Mouse (Mus musculus) myocyte (in vitro differentiated cells): Measurements from ENCODE around the gene Slc13a2. TPM values are rescaled to one million over a fixed set of nuclear protein-coding genes. Genes with fewer than 3 reads are reported as not detected.

Source experiments
- H3K27me3 ChIP-seq: one replicate; pipeline ENCODE4 v1.6.1; 2011; ENCODE audit not compliant: control insufficient read depth, insufficient read depth, insufficient read length
- H3K36me3 ChIP-seq: one replicate; pipeline ENCODE4 v1.6.1; 2011; ENCODE audit not compliant: control insufficient read depth, insufficient read depth
- H3K4me2 ChIP-seq: one replicate; pipeline ENCODE4 v1.6.1; 2011; ENCODE audit warnings: low read depth, control low read depth
- H3K4me3 ChIP-seq: one replicate; pipeline ENCODE4 v1.5.1; 2011; ENCODE audit warnings: mild to moderate bottlenecking, control low read depth, moderate library complexity
- H3K79me2 ChIP-seq: one replicate; pipeline ENCODE4 v1.6.1; 2011; ENCODE audit not compliant: control insufficient read depth, insufficient read depth
- H3ac ChIP-seq: one replicate; pipeline ENCODE4 v1.6.1; 2011; ENCODE audit not compliant: control insufficient read depth, insufficient read length
- CEBPB ChIP-seq: IDR thresholded peaks from 2 replicates; pipeline ENCODE4 v1.6.1; 2011; ENCODE audit warnings: mild to moderate bottlenecking, moderate library complexity; ENCODE audit not compliant: poor library complexity, insufficient read depth, severe bottlenecking
- E2F4 ChIP-seq: IDR thresholded peaks from one replicate; pipeline ENCODE4 v1.6.1; 2011; ENCODE audit warnings: mild to moderate bottlenecking, control low read depth, moderate library complexity; ENCODE audit not compliant: insufficient read depth
- MAX ChIP-seq: IDR thresholded peaks from one replicate; pipeline ENCODE4 v1.6.1; 2011; ENCODE audit warnings: low read depth, mild to moderate bottlenecking, control low read depth
- MYOD1 ChIP-seq, 3 experiments: IDR thresholded peaks; one replicate each; pipeline ENCODE4 v1.6.1; 2011; ENCODE audit warnings: control low read depth in 2 of 3, low read depth in 2 of 3, mild to moderate bottlenecking in 2 of 3, moderate library complexity in 1 of 3; ENCODE audit not compliant: insufficient read length in 2 of 3, control insufficient read depth in 1 of 3
- MYOG ChIP-seq, 3 experiments: IDR thresholded peaks; one replicate each; pipeline ENCODE4 v1.6.1; 2011; ENCODE audit warnings: control low read depth in 2 of 3, low read depth in 2 of 3, mild to moderate bottlenecking in 2 of 3; ENCODE audit not compliant: insufficient read length in 2 of 3, control insufficient read depth in 1 of 3, insufficient read depth in 1 of 3
- POLR2A ChIP-seq: IDR thresholded peaks from one replicate; pipeline ENCODE4 v1.6.1; 2011; ENCODE audit warnings: low read depth, mild to moderate bottlenecking, control low read depth, moderate library complexity; ENCODE audit not compliant: insufficient read length
- POLR2AphosphoS2 ChIP-seq: IDR thresholded peaks from one replicate; pipeline ENCODE4 v1.6.1; 2011; ENCODE audit warnings: low read depth, control low read depth; ENCODE audit not compliant: insufficient read length
- REST ChIP-seq: IDR thresholded peaks from one replicate; pipeline ENCODE4 v1.6.1; 2011; ENCODE audit warnings: mild to moderate bottlenecking, control low read depth, moderate library complexity; ENCODE audit not compliant: insufficient read depth, insufficient read length
- SRF ChIP-seq: IDR thresholded peaks from one replicate; pipeline ENCODE4 v1.6.1; 2011; ENCODE audit warnings: low read depth; ENCODE audit not compliant: control insufficient read depth, insufficient read length
- TCF12 ChIP-seq: IDR thresholded peaks from one replicate; pipeline ENCODE4 v1.6.1; 2011; ENCODE audit warnings: mild to moderate bottlenecking, control low read depth; ENCODE audit not compliant: poor library complexity, insufficient read depth, severe bottlenecking
- TCF3 ChIP-seq: IDR thresholded peaks from one replicate; pipeline ENCODE4 v1.6.1; 2011; ENCODE audit warnings: low read depth, control low read depth; ENCODE audit not compliant: insufficient read length
- USF1 ChIP-seq: IDR thresholded peaks from one replicate; pipeline ENCODE4 v1.6.1; 2011; ENCODE audit warnings: low read depth, mild to moderate bottlenecking, control low read depth, moderate library complexity
- polyA plus RNA-seq: library from polyadenylated mRNA; unstranded; fragments of >200 nt; fragmentation: generic; extraction: Trizol; gene quantifications from one replicate; pipeline ENCODE4 v1.2.1, GENCODE M21; 2012; ENCODE audit warnings: missing spikeins

Slc13a2 gene
- polyA plus RNA-seq, 1 experiment, result 0.01 TPM

DNA sequence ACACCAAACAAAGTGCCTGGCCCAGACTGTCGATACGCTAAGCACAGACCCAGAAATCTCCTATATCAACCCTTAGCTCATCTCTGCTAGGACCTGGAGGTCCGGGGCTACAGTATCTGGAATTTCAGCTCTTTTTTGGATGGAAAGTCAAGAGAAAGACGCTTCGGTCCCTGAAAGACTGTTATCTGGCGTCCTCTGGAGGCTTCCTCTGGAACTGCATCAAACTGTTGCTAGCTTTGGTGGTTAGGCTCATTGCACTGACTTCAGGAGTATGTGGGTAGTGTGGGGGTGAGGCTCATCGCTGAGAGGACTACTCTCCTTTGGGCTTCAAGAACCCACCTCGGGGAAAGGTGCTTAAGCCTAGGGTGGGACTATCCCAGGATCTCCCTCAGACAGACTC lies 22.3 kb downstream of the Slc13a2 start:
- peaks cover 5% of the 10 kb centered on the region for H3K27me3 ChIP-seq
- TF ChIP-seq POLR2A (no peak), REST (no peak), TCF3 (no peak), E2F4 (no peak), TCF12 (no peak), POLR2AphosphoS2 (no peak), MYOG (IDR thresholded peaks at IDR 0.05; ENCODE audit: control insufficient read depth in 1 of 3, insufficient read depth in 1 of 3, insufficient read length in 2 of 3, low read depth in 2 of 3) (no peak)

DNA sequence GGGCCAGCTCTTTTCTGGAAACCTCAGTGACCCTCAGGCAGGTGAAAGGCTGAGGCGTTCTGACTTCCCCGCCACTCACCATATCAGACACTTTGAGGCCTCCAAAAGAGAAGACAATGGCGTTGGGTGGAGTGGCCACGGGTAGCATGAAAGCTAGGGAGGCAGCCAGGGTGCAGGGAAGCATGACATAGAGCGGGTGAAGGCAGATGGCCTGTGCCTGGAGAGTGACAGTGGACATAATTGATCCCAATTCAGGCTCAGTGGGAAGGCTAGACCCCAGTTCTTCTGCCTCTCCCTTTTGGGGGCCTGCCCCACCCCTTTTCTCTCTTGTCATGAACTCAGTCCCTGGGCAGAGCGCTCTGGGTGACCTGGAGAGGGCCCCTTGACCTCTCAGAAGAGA lies 23.8 kb downstream of the Slc13a2 start:
- no peak overlapping the region for H3K4me3 ChIP-seq
- TF ChIP-seq POLR2AphosphoS2 (no peak), MYOD1 (IDR thresholded peaks at IDR 0.05; ENCODE audit: control insufficient read depth in 1 of 3, insufficient read length in 2 of 3, low read depth in 2 of 3) (no peak), REST (no peak), USF1 (no peak), MYOG (IDR thresholded peaks at IDR 0.05; ENCODE audit: control insufficient read depth in 1 of 3, insufficient read depth in 1 of 3, insufficient read length in 2 of 3, low read depth in 2 of 3) (no peak), POLR2A (no peak), MAX (no peak), E2F4 (no peak), TCF12 (no peak)
- H3K27me3 ChIP-seq, result no peaks in the 10 kb centered on the region
- H3ac ChIP-seq, result no peak overlapping the region
- H3K4me2 ChIP-seq, result no peak overlapping the region
- no peaks in the 10 kb centered on the region for H3K36me3 ChIP-seq
- no peaks in the 10 kb centered on the region for H3K79me2 ChIP-seq

More for the DNA sequence above, 22.3 kb downstream of the Slc13a2 start:
- Histone ChIP-seq H3ac (no peak overlapping the region), H3K79me2 (no peaks in the 10 kb centered on the region), H3K4me2 (peak overlapping the region; percentile 56), H3K4me3 (no peak overlapping the region), H3K36me3 (no peaks in the 10 kb centered on the region)

DNA sequence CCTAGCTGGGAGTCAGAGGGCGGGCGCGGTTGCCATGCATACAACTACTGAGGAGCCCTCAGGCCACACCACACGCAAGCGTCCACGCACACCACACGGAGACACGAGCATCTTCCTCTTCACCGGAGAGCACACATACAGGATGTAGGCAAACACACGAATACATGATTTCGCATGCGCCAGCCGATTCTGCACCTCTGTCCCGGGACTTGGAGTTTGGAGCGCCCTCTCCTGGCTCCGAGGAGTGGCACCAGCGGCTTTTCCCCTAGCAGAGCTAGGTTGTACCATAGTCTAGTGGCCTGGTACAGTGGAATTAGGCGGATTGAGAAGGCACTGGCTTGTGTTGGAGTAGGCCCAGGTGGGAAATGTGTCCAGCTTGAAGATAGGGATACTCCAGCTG lies 24.6 kb downstream of the Slc13a2 start:
- Histone ChIP-seq H3K79me2 (no peaks in the 10 kb centered on the region), H3K4me2 (no peak overlapping the region), H3K27me3 (no peaks in the 10 kb centered on the region), H3ac (no peak overlapping the region), H3K36me3 (no peaks in the 10 kb centered on the region), H3K4me3 (no peak overlapping the region)
- TF ChIP-seq MYOG (IDR thresholded peaks at IDR 0.05; ENCODE audit: control insufficient read depth in 1 of 3, insufficient read depth in 1 of 3, insufficient read length in 2 of 3, low read depth in 2 of 3) (no peak), POLR2A (no peak), TCF3 (no peak), REST (no peak), E2F4 (no peak), MAX (no peak), MYOD1 (IDR thresholded peaks at IDR 0.05; ENCODE audit: control insufficient read depth in 1 of 3, insufficient read length in 2 of 3, low read depth in 2 of 3) (no peak), TCF12 (no peak), SRF (no peak), CEBPB (no peak), POLR2AphosphoS2 (no peak), USF1 (no peak)

DNA sequence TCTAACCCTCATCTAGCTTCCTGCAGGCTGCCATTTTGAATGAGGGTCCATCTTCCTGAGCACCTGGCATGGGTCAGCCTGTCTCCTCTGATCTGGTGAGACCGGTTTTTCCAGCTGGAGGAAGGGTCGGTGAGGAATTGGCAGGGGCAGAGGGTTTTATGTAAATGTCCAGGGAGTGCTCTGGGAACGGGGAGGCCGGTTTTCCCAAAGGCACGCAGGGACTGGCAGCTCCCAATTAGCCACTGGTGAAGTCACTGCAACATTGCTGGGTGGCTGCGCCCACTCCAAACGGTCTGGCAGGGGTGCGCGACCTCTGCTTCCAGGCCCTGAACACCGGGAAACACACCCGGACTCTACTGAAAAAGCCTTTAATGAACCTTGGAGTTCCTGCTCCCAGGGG lies 25.1 kb downstream of the Slc13a2 start:
- no peaks in the 10 kb centered on the region for H3K27me3 ChIP-seq
- no peak for TF ChIP-seq MYOG (IDR thresholded peaks at IDR 0.05; ENCODE audit: control insufficient read depth in 1 of 3, insufficient read depth in 1 of 3, insufficient read length in 2 of 3, low read depth in 2 of 3)
- no peak overlapping the region for H3ac ChIP-seq
- no peaks in the 10 kb centered on the region for H3K79me2 ChIP-seq
- H3K4me3 ChIP-seq, result no peak overlapping the region
- no peak overlapping the region for H3K4me2 ChIP-seq
- no peaks in the 10 kb centered on the region for H3K36me3 ChIP-seq

DNA sequence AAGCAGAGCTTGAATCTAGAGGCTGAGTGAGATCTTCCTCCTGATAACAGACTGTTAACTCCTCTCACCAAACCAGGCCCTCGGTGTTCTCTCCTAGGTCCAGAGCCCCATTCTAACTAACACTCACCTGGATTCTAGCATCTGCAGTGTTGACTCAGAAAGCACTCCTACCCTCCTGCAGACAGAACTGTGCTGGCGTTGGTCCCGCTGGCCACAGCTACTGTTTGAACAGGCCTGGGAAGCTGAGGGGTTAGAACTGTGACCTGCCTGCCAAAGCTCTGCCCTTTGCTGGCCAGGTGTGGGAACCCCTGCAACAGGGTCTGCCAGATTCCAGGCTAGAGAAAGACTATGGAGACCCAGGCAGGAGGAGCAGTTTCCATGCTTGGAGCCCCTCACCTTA lies 29.3 kb downstream of the Slc13a2 start:
- no peak overlapping the region for H3K4me3 ChIP-seq
- H3K36me3 ChIP-seq, result no peaks in the 10 kb centered on the region
- no peaks in the 10 kb centered on the region for H3K27me3 ChIP-seq
- H3K79me2 ChIP-seq, result no peaks in the 10 kb centered on the region
- H3K4me2 ChIP-seq, result no peak overlapping the region
- no peak overlapping the region for H3ac ChIP-seq
- no peak for TF ChIP-seq E2F4
- TF ChIP-seq TCF12, result no peak
- TF ChIP-seq MYOG (IDR thresholded peaks at IDR 0.05; ENCODE audit: control insufficient read depth in 1 of 3, insufficient read depth in 1 of 3, insufficient read length in 2 of 3, low read depth in 2 of 3), result no peak
- TF ChIP-seq CEBPB, result no peak
- no peak for TF ChIP-seq POLR2A
- no peak for TF ChIP-seq REST
- TF ChIP-seq MAX, result no peak
- TF ChIP-seq POLR2AphosphoS2, result no peak
- no peak for TF ChIP-seq MYOD1 (IDR thresholded peaks at IDR 0.05; ENCODE audit: control insufficient read depth in 1 of 3, insufficient read length in 2 of 3, low read depth in 2 of 3)
- no peak for TF ChIP-seq SRF
- no peak for TF ChIP-seq TCF3
- no peak for TF ChIP-seq USF1
